Mouse (Mus musculus) CH12.LX (cell line): ENCODE results near the gene Sos2.

ENCODE experiments used
- CHD2 ChIP-seq: IDR thresholded peaks from 2 replicates; pipeline ENCODE4 v1.6.1; 2011; ENCODE audit warnings: low read length, improper control_type of control experiment
- CTCF ChIP-seq, 2 experiments: IDR thresholded peaks in 1 of 2; conservative IDR thresholded peaks in 1 of 2; 2 replicates each; pipeline ENCODE4 v1.5.1; 2011 to 2012; ENCODE audit warnings: low read depth in 2 of 2, low read length in 2 of 2, improper control_type of control experiment in 1 of 2, inconsistent platforms in 1 of 2, mild to moderate bottlenecking in 1 of 2, moderate library complexity in 1 of 2
- E2F4 ChIP-seq: IDR thresholded peaks from 2 replicates; pipeline ENCODE4 v1.6.1; 2011; ENCODE audit warnings: low read depth, low read length, improper control_type of control experiment; ENCODE audit not compliant: insufficient replicate concordance
- ELF1 ChIP-seq: IDR thresholded peaks from 2 replicates; pipeline ENCODE4 v1.6.1; 2014; ENCODE audit warnings: low read depth, mild to moderate bottlenecking, inconsistent platforms, low read length, improper control_type of control experiment
- EP300 ChIP-seq: IDR thresholded peaks from 2 replicates; pipeline ENCODE4 v1.6.1; 2011; ENCODE audit warnings: low read length, improper control_type of control experiment
- HCFC1 ChIP-seq: IDR thresholded peaks from 2 replicates; pipeline ENCODE4 v1.6.1; 2012; ENCODE audit warnings: low read depth, mild to moderate bottlenecking, inconsistent platforms, low read length, improper control_type of control experiment
- MAX ChIP-seq: IDR thresholded peaks from 2 replicates; pipeline ENCODE4 v1.6.1; 2011; ENCODE audit warnings: low read length, improper control_type of control experiment
- MYC ChIP-seq: IDR thresholded peaks from 2 replicates; pipeline ENCODE4 v1.6.1; 2011; ENCODE audit warnings: low read depth, mild to moderate bottlenecking, improper control_type of control experiment, low read length
- NELFE ChIP-seq: IDR thresholded peaks from 2 replicates; pipeline ENCODE4 v1.6.1; 2011; ENCODE audit warnings: low read depth, low read length, improper control_type of control experiment
- POLR2AphosphoS2 ChIP-seq: IDR thresholded peaks from 2 replicates; pipeline ENCODE4 v1.6.1; 2011; ENCODE audit warnings: low read depth, low read length, improper control_type of control experiment
- SMC3 ChIP-seq: IDR thresholded peaks from 2 replicates; pipeline ENCODE4 v1.6.1; 2011; ENCODE audit warnings: low read depth, low read length, improper control_type of control experiment
- UBTF ChIP-seq: IDR thresholded peaks from 2 replicates; pipeline ENCODE4 v1.6.1; 2012; ENCODE audit warnings: low read depth, mild to moderate bottlenecking, inconsistent platforms, low read length, improper control_type of control experiment, moderate library complexity

- TF ChIP-seq POLR2AphosphoS2, result no peak
- TF ChIP-seq CTCF (conservative IDR thresholded peaks at IDR 0.05 in 1 of 2, IDR thresholded peaks at IDR 0.05 in 1 of 2; ENCODE audit: low read depth in 2 of 2, low read length in 2 of 2), result no peak
- TF ChIP-seq EP300, result no peak
- TF ChIP-seq NELFE, result no peak
- TF ChIP-seq HCFC1, result no peak
- no peak for TF ChIP-seq UBTF
- 0 out of 2 replicates have a peak, but pooled peaks have one; percentile 14 for TF ChIP-seq SMC3
- no peak for TF ChIP-seq E2F4
- 0 out of 2 replicates have a peak, but pooled peaks have one; percentile 5 for TF ChIP-seq ELF1
- TF ChIP-seq MYC, result no peak
- no peak for TF ChIP-seq MAX
- no peak; the same call in 1 of the 2 replicates for TF ChIP-seq CHD2
Observed at GRCm38 (mm10) chr12:69538362-69538950, 143.2 kb downstream of the Sos2 start.
